Mouse (Mus musculus) retina, postnatal 1 day (tissue): ENCODE data around the gene Dbp.

ENCODE experiments used
- DNase-seq: peaks from one replicate; pipeline ENCODE4 v3.0.0-alpha.2; 2012

The Dbp gene

DNA sequence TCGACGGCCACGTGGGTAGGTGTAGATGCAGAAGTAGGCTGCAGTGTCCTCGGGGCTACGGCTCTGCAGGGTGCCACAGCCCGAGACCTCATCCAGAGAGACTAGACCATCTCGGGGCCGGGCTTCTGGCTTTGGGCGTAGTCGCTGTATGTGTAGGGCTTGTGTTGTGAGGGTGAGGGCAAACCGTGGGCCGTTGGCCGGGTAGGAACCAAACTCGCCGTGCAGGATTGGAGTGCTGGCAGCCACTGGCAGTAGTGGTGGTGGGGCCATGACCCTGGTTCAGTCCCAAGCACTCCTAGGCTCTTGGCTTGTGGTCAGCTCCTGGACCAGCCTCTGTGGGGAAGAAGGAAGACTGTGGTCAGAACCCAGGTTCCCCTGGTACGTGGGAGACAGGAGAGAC, 8.5 kb downstream of the Dbp start:
- DNase-seq, result no peak

- DNase-seq, result no peak
Measured at GRCm38 (mm10) chr7:45713881-45714520, 9.1 kb downstream of the Dbp start.

DNA sequence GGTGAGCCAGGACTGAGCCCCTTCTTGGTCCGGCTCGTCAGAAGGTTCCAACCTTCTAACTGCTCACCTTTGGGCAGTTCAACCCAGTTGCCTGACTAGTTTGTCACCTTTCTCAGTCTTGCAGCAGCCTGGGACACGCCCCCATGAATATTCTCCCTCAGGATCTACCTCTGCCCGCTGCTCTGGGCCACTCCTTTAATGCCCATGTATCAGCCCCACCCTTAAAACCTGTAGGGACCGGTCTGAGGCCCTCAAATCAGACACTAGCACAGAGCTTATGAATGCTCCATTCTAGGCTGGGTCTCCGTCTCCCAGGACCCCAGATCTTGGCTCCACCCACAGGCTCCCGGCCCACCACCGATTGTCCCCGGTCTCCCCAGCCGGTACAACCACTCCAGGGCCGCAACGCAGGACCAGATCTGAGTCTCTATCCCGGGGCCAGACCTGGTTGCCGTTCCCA, 9.8 kb downstream of the Dbp start:
- no peak for DNase-seq

GRCm38 (mm10) chr7:45715090-45715708, 10.3 kb downstream of the Dbp start, which contains the start of gene Rpl18:
Gene Rpl18, plus strand, starts transcription at chr7:45715457.
- DNase-seq, result peak; percentile 98

DNA sequence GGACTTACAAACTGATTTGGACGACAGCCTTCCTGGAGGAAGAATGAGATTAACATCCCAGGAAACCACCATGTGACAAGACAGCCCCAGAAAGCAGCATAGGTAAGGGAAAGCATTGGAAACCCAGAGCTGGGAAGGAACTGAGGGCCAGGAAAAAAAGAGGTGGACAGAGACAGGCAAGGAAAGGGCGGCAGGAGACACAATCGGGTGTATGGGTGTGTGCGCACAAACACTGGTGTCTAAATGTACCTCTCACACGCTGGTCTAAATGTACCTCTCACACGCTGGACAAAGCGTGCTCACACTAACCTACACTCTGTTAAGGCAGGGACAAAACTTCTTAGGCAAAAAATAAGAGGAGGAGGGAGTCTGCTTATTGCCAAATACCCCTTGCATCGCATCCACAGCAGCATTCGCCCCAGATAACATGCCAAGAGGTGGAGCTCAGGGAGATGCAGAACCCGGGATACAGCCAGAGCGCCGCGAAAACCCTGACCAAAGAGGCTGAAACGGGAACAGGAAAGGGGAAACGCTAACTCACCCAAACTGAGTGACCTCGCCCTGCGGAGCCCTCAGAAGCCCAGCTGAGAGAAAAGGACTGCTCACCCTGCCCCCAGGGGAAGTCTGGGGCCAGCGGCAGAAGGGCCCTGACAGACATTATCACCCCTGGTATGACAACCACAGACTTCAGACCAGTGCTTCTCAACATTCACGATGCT, 11.0 kb downstream of the Dbp start:
- DNase-seq, result no peak

DNA sequence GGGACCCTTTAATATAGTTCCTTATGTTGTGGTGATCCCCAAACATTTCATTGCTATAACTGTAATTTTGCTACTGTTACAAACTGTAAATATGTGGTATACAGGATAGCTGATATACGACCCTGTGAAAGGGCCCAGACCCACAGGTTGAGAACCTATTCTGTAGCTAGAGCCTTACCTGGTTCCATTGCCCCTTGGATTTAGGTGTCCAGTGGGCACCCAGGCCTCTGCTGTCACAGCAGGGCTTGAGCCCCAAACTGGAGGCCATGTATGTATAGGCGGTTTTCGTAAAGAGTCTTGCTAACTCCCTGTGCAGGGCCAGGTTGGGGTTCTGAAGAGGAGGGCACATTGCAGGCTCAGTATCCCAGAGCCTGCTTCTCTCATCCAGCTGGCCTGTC, 11.6 kb downstream of the Dbp start:
- no peak for DNase-seq

- DNase-seq, result no peak
Measured at GRCm38 (mm10) chr7:45716952-45717917, 12.3 kb downstream of the Dbp start.

GRCm38 (mm10) chr7:45717918-45718297, 13.0 kb downstream of the Dbp start, which contains the start of gene Sphk2:
Gene Sphk2, minus strand, starts transcription at chr7:45718002.
- peak; percentile 98 for DNase-seq

DNA sequence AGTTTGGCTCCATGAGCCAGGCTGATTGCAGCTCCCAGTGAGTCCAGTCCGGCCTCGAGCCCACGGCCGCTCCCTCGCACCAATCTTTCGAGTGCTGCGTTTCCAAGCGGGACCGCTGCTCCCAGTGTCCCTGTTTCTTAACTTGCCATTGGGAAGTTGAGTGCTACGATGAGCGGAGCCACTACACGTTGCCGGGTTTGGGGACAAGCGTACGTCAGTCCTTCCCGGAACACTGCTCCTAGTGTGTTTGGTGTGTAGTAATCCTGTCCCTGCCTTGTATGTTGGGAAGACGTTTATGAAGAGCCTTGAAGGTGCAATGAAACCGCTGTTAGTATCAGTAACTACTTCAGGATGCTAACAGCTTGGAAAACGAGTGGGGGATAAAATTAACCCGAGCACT, 13.4 kb downstream of the Dbp start:
- no peak for DNase-seq

DNA sequence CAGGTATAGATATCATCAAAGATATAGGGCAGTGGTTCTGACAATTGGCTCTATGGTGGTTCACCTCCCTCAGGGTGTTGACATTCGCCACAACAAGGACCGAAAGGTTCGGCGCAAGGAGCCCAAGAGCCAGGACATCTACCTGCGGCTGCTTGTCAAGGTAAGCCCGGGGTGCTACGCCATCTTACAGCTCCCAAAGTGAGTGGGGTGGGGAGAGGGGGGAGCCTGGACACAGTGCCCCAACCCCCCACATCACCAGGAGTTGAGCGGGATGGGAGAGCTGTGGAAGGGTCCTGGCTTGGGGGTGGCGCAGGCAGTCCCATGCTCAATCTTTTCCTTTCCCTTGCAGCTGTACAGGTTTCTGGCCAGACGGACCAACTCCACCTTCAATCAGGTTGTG, 14.3 kb downstream of the Dbp start:
- no peak for DNase-seq

DNA sequence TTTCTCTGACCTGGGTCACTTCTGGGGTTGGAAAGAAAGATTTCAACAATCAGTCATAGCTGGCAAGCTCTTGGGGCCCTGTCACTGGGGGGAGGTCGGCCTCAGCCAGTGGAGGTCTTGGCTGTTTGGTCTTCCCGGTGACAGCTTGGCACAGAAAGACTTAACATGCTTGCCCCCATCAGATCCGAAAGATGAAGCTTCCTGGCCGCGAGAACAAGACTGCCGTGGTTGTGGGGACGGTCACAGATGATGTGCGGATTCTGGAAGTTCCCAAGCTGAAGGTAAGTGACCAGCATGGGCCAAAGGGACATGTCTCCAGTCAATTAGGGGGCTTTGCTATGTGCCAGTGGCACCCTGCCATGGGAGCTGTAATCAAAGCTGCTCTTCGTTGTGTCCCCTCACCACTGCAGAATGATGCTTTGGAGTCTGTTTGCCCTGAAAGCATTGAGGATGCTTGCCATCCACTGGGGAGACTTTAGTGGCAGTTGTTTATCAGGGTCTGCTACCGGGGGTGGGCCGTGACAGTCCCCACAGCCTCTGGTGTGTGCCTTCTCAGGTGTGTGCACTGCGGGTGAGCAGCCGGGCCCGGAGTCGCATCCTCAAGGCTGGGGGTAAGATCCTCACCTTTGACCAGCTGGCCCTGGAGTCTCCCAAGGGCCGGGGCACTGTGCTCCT, 15.0 kb downstream of the Dbp start:
- no peak for DNase-seq

- DNase-seq, result no peak
Measured at GRCm38 (mm10) chr7:45720413-45721233, 15.7 kb downstream of the Dbp start, which contains the start of gene Fam83e. Gene Fam83e, plus strand, starts transcription at chr7:45721212.

DNA sequence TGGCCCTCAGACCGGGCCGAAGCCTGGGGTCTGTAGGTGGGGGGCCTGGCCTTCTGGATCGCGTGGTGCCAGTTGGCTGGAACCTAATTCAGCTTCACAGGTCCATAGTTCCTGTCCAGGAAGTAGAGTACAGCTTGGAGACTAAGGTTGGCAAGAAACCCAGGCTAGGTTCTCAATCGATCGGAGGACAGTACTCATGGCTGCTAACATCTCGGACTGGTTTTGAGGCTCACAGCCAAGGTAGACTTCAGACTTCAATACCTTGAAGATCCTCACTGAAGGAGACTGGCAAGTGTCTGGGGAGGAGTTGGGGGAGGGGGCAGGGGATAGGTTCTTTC, 16.3 kb downstream of the Dbp start:
- DNase-seq, result no peak

GRCm38 (mm10) chr7:45721642-45722347, 16.9 kb downstream of the Dbp start:
- DNase-seq, result no peak

DNA sequence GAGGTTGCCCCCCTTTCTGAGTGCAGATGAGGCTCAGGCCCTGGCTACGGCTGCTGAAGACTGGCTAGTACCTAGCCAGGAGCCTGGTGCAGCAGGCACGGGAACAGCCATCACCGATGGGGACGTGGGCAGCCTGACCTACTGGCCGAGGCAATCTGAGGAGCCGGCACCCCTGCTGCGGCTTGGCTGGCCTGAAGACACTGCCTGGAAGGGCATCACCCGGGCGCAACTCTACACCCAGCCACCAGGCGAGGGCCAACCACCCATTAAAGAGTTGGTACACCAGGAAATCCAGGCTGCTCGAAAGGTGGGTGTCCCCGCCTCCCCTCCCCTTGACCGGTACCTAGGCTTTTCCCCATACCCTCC, 17.4 kb downstream of the Dbp start:
- no peak for DNase-seq

DNA sequence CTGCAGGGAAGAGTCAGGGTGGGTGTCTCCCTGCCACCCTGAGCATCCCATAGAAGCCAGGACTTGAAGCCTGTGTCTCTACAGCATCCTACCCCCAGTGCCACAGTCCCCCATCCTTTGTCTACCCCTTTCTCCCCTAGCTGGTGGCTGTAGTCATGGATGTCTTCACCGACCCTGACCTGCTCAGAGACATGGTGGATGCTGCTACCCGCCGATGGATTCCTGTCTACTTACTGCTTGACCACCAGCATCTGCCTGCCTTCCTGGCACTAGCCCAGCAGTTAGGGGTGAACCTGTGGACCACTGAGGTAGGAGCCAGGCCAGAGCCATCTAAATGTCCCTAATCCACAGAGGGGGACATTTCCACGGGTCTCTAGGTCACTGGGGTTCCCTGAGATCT, 18.4 kb downstream of the Dbp start:
- DNase-seq, result no peak

DNA sequence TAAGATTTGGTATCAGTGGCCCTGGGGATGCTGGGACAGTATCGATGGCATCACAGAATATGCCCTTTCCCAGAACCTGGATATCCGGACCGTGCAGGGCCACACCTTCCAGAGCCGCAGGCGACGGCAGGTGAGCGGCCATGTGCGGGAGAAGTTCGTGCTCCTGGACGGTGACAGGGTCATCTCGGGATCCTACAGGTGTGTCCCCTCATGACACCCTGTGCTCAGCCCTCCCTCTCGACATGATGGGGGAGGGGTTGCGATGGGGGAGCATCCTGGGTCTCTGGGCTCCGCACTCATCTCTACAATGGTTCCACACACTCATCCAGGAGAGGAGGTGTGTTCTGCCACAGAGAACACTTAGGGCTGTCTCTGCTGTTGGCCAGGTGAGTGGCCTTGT, 18.9 kb downstream of the Dbp start:
- no peak for DNase-seq

GRCm38 (mm10) chr7:45725151-45725550, 20.3 kb downstream of the Dbp start:
- DNase-seq, result no peak

- no peak for DNase-seq
Measured at GRCm38 (mm10) chr7:45725713-45726112, 20.8 kb downstream of the Dbp start, which contains the start of gene Spaca4. Gene Spaca4, minus strand, starts transcription at chr7:45725813.

GRCm38 (mm10) chr7:45726419-45726818, 21.5 kb downstream of the Dbp start:
- no peak for DNase-seq

DNA sequence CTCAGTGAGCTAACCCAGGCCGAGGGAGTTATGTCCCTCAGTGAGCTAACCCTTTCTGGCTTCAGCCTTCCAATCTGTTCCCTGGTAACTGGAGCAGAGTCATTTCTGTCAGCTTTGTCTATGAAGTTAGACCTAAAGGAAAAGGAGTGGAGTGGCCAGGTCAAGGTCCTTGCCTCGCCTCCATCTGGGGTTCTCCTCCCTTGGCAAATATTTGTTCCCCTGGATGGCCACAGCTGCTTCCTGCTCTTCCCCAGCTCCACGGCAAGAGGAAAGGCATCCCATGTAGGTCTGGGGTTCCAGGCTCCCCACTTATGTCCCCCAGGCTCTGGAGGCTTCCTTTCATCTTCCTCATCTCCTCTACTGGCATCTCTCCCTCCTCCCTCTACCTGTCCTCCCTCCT, 22.7 kb downstream of the Dbp start:
- DNase-seq, result no peak
